Mouse (Mus musculus) heart, embryonic 12.5 days (tissue): ENCODE measurements at regions not wholly inside any gene's neighbourhood (a gene's known extent, or its start where the extent isn't known, plus 50 kb on each side); places are given as distances from the start of the nearest gene placed in this dataset.

Experiments
- ATAC-seq: fragments of 200-750 bp; cut with Nextera tagmentation; 2 replicates; pipeline ENCODE4 v1.8.0; 2017; ENCODE audit warnings: moderate TSS enrichment, moderate library complexity; ENCODE audit not compliant: insufficient number of reproducible peaks, low FRiP score
- H3K27ac ChIP-seq: fragments of 300-500 bp; sonication (generic); 2 replicates; pipeline ENCODE4 v1.5.1; 2016; ENCODE audit warnings: mild to moderate bottlenecking, moderate library complexity; ENCODE audit not compliant: poor library complexity, severe bottlenecking
- H3K27me3 ChIP-seq: fragments of 300-500 bp; sonication (generic); replicated peaks from 2 replicates; pipeline ENCODE4 v1.6.1; 2016; ENCODE audit warnings: mild to moderate bottlenecking, moderate library complexity
- H3K36me3 ChIP-seq: fragments of 300-500 bp; sonication (generic); 2 replicates; pipeline ENCODE4 v1.6.1; 2016; ENCODE audit warnings: mild to moderate bottlenecking, moderate library complexity
- H3K4me1 ChIP-seq: fragments of 300-500 bp; sonication (generic); replicated peaks from 2 replicates; pipeline ENCODE4 v1.6.1; 2016; ENCODE audit warnings: mild to moderate bottlenecking
- H3K4me2 ChIP-seq: fragments of 300-500 bp; sonication (generic); 2 replicates; pipeline ENCODE4 v1.6.1; 2016; ENCODE audit warnings: mild to moderate bottlenecking, moderate library complexity
- H3K4me3 ChIP-seq: fragments of 300-500 bp; sonication (generic); 2 replicates; pipeline ENCODE4 v1.5.1; 2016; ENCODE audit warnings: mild to moderate bottlenecking
- H3K9ac ChIP-seq: fragments of 300-500 bp; sonication (generic); 2 replicates; pipeline ENCODE4 v1.6.1; 2016; ENCODE audit warnings: mild to moderate bottlenecking, moderate library complexity
- H3K9me3 ChIP-seq: fragments of 300-500 bp; sonication (generic); replicated peaks from 2 replicates; pipeline ENCODE4 v1.6.1; 2016; ENCODE audit warnings: mild to moderate bottlenecking, moderate library complexity
- WGBS: fragments of 180-500 bp; shearing (Covaris S2); methylation state at CpG from one replicate; pipeline ENCODE4 v1.1.7; 2016; 5-methylcytosine and 5-hydroxymethylcytosine counted together

DNA sequence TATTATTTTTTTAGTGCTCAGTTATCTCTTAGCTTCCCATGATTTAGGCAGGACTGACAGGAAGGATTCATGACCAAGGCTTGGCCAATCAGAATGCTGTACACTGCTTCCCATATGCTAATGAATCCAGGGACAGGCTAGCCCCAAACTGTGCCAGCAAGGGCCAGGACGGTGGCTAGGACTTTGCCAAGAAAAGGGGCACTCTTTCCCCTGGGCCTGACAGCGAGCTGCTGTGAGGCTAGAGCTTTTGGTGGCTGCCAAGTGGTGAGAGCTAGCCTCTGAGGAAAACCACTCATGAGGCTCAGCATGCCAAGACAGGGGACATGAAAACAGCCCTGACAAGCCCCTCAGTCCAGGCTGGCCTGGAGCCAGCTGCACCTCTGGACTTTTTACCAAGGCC, 69.0 kb upstream of the Unc5a start:
- Histone ChIP-seq H3K27me3 (peaks cover 61% of the 10 kb centered on the region), H3K4me3 (no peak overlapping the region), H3K9me3 (0 out of 2 replicates have a peak, but pooled peaks cover 3% of the 10 kb centered on the region), H3K36me3 (no peaks in the 10 kb centered on the region), H3K4me1 (no peaks in the 10 kb centered on the region), H3K27ac (no peak overlapping the region), H3K9ac (no peak overlapping the region), H3K4me2 (no peak overlapping the region)
- ATAC-seq, result no peak
- 41% methylated on average over 2 of the region's 2 CpGs for WGBS

DNA sequence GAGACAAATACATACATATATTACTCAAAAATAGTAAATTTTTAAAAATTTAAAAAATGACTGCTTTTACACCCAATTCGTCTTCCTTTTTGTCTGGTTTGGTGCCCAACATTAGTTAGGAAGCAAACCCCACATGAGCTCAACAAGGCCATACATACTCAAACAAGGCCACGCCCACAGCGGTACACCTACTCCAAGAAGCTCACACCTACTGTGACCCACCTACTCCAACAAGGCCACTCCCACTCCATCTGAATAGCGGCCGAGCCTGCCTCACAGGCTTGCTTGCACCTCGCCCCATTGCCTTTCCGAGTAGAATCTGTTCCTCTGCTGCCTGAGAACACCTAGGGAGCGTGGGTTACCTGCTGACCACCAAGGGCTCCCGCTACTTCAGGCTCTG, 66.4 kb upstream of the Unc5a start:
- H3K4me1 ChIP-seq, result no peaks in the 10 kb centered on the region
- H3K36me3 ChIP-seq, result no peaks in the 10 kb centered on the region
- no peak overlapping the region for H3K27ac ChIP-seq
- H3K27me3 ChIP-seq, result peaks cover 63% of the 10 kb centered on the region
- H3K4me3 ChIP-seq, result no peak overlapping the region
- H3K9me3 ChIP-seq, result 0 out of 2 replicates have a peak, but pooled peaks cover 3% of the 10 kb centered on the region
- WGBS, result 47% methylated on average over 9 of the region's 9 CpGs
- H3K4me2 ChIP-seq, result no peak overlapping the region
- ATAC-seq, result no peak
- no peak overlapping the region for H3K9ac ChIP-seq

- no peak for ATAC-seq
- H3K27ac ChIP-seq, result no peak overlapping the region
- no peak overlapping the region for H3K9ac ChIP-seq
- no peaks in the 10 kb centered on the region for H3K36me3 ChIP-seq
- peaks cover 70% of the 10 kb centered on the region for H3K27me3 ChIP-seq
- H3K9me3 ChIP-seq, result 0 out of 2 replicates have a peak, but pooled peaks cover 3% of the 10 kb centered on the region
- 54% methylated on average over 17 of the region's 17 CpGs for WGBS
- H3K4me1 ChIP-seq, result no peaks in the 10 kb centered on the region
- H3K4me2 ChIP-seq, result no peak overlapping the region
- no peak overlapping the region for H3K4me3 ChIP-seq
These were observed 65.2 kb upstream of the Unc5a start for GRCm38 (mm10) chr13:54883748-54884708.

- 0 out of 2 replicates have a peak, but pooled peaks cover 3% of the 10 kb centered on the region for H3K9me3 ChIP-seq
- H3K36me3 ChIP-seq, result no peaks in the 10 kb centered on the region
- H3K4me3 ChIP-seq, result no peak overlapping the region
- H3K27me3 ChIP-seq, result peaks cover 72% of the 10 kb centered on the region
- H3K4me2 ChIP-seq, result no peak overlapping the region
- H3K9ac ChIP-seq, result no peak overlapping the region
- H3K27ac ChIP-seq, result no peak overlapping the region
- no peaks in the 10 kb centered on the region for H3K4me1 ChIP-seq
- no peak for ATAC-seq
- 59% methylated on average over 14 of the region's 14 CpGs for WGBS
These were observed 64.3 kb upstream of the Unc5a start for GRCm38 (mm10) chr13:54884709-54885460.

DNA sequence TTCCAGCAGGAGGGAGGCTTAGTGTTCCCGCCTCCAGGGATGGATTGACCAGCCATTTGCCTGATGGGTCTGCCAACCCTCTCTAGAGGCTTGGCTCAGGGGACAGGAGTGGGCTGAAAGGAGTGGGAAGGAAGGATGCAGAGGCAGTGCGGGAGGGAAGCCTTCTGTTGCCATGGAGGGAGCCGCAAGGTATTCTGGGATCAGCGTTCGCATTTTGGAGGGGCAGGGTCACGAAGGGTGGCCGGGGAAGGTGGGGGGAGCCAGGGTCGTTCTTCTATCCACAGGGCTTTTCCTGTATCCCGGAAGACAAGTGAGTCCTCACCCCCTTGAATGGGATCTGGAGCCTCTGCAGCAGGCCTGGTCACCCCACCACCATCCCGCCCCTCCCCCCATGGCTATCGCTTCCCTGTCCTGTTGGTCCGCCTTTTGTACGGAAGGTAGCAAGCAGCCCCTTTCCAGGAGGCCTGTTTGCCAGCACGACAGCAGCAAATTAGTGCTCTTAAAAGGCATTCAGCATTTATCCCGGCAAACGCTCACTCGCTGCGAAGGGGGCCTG, 61.8 kb upstream of the Unc5a start:
- H3K27me3 ChIP-seq, result peaks cover 65% of the 10 kb centered on the region

DNA sequence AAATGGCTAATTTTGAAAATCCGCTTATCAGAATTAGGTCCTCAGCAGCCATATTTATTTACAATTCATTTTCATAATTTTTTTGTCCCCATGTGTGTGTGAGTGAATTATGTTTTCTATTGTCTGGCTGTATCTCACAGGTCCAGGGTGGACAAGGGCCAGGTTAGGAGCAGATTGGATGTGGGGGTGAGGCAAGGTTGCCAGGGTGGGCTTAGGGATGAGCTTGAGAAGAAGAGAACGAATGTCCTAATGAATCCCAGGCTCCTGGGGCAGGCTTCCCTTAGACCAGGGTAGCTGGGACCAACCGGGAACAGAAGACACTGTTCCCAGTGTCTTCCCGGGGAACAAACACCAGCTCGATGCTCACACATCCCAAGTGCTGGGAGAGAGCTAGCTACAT, 61.2 kb upstream of the Unc5a start:
- no peak overlapping the region for H3K4me3 ChIP-seq
- no peak overlapping the region for H3K27ac ChIP-seq
- WGBS, result 46% methylated on average over 5 of the region's 5 CpGs
- H3K9ac ChIP-seq, result no peak overlapping the region
- H3K27me3 ChIP-seq, result peaks cover 61% of the 10 kb centered on the region
- no peaks in the 10 kb centered on the region for H3K4me1 ChIP-seq
- H3K9me3 ChIP-seq, result no peaks in the 10 kb centered on the region
- no peaks in the 10 kb centered on the region for H3K36me3 ChIP-seq
- no peak for ATAC-seq
- peak overlapping the region; percentile 56; the same call in 1 of the 2 replicates for H3K4me2 ChIP-seq

More for the DNA sequence above, 61.8 kb upstream of the Unc5a start:
- no peak for ATAC-seq
- H3K4me1 ChIP-seq, result no peaks in the 10 kb centered on the region
- no peaks in the 10 kb centered on the region for H3K9me3 ChIP-seq
- peak overlapping the region; percentile 21 for H3K4me3 ChIP-seq
- H3K36me3 ChIP-seq, result no peaks in the 10 kb centered on the region
- no peak overlapping the region for H3K9ac ChIP-seq
- 9% methylated on average over 18 of the region's 18 CpGs for WGBS
- peak overlapping the region; percentile 56 for H3K4me2 ChIP-seq
- no peak overlapping the region for H3K27ac ChIP-seq

GRCm38 (mm10) chr13:54889684-54890399, 59.4 kb upstream of the Unc5a start:
- H3K4me2 ChIP-seq, result no peak overlapping the region
- no peak for ATAC-seq
- no peak overlapping the region for H3K4me3 ChIP-seq
- peaks cover 44% of the 10 kb centered on the region for H3K27me3 ChIP-seq
- H3K4me1 ChIP-seq, result no peaks in the 10 kb centered on the region
- H3K9me3 ChIP-seq, result no peaks in the 10 kb centered on the region
- no peak overlapping the region for H3K27ac ChIP-seq
- no peak overlapping the region for H3K9ac ChIP-seq
- no peaks in the 10 kb centered on the region for H3K36me3 ChIP-seq
- WGBS, result 66% methylated on average over 8 of the region's 8 CpGs

DNA sequence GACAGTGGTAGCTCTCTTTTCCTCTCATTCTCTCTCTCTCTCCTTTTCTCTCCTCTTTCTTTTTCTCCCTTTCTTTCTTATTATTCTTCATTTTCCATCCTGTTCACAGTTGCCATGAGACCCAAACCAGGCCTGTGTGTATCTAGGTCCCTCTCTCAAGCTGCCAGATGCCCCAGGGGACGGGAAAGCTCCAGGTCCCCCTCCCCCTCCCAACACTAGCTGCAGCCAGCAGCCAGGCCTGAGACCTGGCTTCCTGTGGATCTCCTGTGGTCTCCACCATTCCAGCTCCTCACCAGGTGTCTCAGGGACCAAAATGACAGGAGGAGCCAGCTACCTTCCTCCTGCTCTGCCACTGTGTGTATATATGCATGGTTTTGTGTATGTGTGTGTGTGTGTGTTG, 56.6 kb upstream of the Unc5a start:
- ATAC-seq, result no peak

GRCm38 (mm10) chr13:54893651-54894050, 55.6 kb upstream of the Unc5a start:
- Histone ChIP-seq H3K36me3 (no peaks in the 10 kb centered on the region), H3K9ac (no peak overlapping the region), H3K27me3 (peaks cover 8% of the 10 kb centered on the region), H3K4me3 (no peak overlapping the region), H3K27ac (no peak overlapping the region), H3K9me3 (no peaks in the 10 kb centered on the region), H3K4me2 (no peak overlapping the region), H3K4me1 (no peaks in the 10 kb centered on the region)
- no peak for ATAC-seq
- WGBS, result 30% methylated on average over 7 of the region's 7 CpGs

More for the DNA sequence above, 56.6 kb upstream of the Unc5a start:
- no peaks in the 10 kb centered on the region for H3K36me3 ChIP-seq
- H3K27ac ChIP-seq, result no peak overlapping the region
- H3K4me1 ChIP-seq, result no peaks in the 10 kb centered on the region
- 40% methylated on average over 1 of the region's 1 CpGs for WGBS
- no peak overlapping the region for H3K4me2 ChIP-seq
- no peak overlapping the region for H3K4me3 ChIP-seq
- H3K9me3 ChIP-seq, result no peaks in the 10 kb centered on the region
- H3K27me3 ChIP-seq, result peaks cover 18% of the 10 kb centered on the region
- no peak overlapping the region for H3K9ac ChIP-seq

- H3K4me3 ChIP-seq, result no peak overlapping the region
- no peaks in the 10 kb centered on the region; the same call in none of the 2 replicates for H3K27me3 ChIP-seq
- no peak for ATAC-seq
- no peak overlapping the region for H3K4me2 ChIP-seq
- no peak overlapping the region for H3K27ac ChIP-seq
- WGBS, result 76% methylated on average over 5 of the region's 5 CpGs
- H3K9ac ChIP-seq, result no peak overlapping the region
- H3K9me3 ChIP-seq, result no peaks in the 10 kb centered on the region; the same call in 1 of the 2 replicates
- H3K36me3 ChIP-seq, result no peaks in the 10 kb centered on the region
- no peaks in the 10 kb centered on the region for H3K4me1 ChIP-seq
These were observed 53.2 kb upstream of the Unc5a start for GRCm38 (mm10) chr13:54895981-54896380.
